Mouse (Mus musculus) heart, embryonic 10.5 days (tissue): ENCODE results near the gene Gm6096. TPM values are rescaled to one million over a fixed set of nuclear protein-coding genes. Genes with fewer than 3 reads are reported as not detected.
"Not testable (repeated sequence)": the region's sequence is repeated elsewhere in the genome, so short reads cannot be mapped to it uniquely, and the experiment has no call there.

ENCODE experiments used
- DNase-seq: peaks from one replicate; pipeline ENCODE4 v3.0.0-alpha.2; 2017; ENCODE audit warnings: low spot score
- H3K27ac ChIP-seq: fragments of 300-500 bp; sonication (generic); 2 replicates; pipeline ENCODE4 v1.5.1; 2016; ENCODE audit warnings: mild to moderate bottlenecking
- H3K27me3 ChIP-seq: fragments of 300-500 bp; sonication (generic); 2 replicates; pipeline ENCODE4 v1.6.1; 2016; ENCODE audit warnings: mild to moderate bottlenecking; ENCODE audit not compliant: poor library complexity, insufficient read depth, severe bottlenecking
- H3K36me3 ChIP-seq: fragments of 300-500 bp; sonication (generic); 2 replicates; pipeline ENCODE4 v1.6.1; 2016; ENCODE audit warnings: mild to moderate bottlenecking, moderate library complexity
- H3K4me1 ChIP-seq: fragments of 300-500 bp; sonication (generic); 2 replicates; pipeline ENCODE4 v1.6.1; 2016; ENCODE audit warnings: mild to moderate bottlenecking
- H3K4me3 ChIP-seq: fragments of 300-500 bp; sonication (generic); 2 replicates; pipeline ENCODE4 v1.5.1; 2016; ENCODE audit warnings: mild to moderate bottlenecking, moderate library complexity
- H3K9me3 ChIP-seq: fragments of 300-500 bp; sonication (generic); 2 replicates; pipeline ENCODE4 v1.6.1; 2016; ENCODE audit warnings: mild to moderate bottlenecking, moderate library complexity
- WGBS: fragments of 180-500 bp; shearing (Covaris S2); methylation state at CpG from one replicate; pipeline ENCODE4 v1.1.7; 2016; 5-methylcytosine and 5-hydroxymethylcytosine counted together
- polyA plus RNA-seq: library from polyadenylated mRNA; unstranded; fragments of >200 nt; fragmentation: Nextera tagmentation; extraction: Ambion mirVana; gene quantifications from 2 replicates; pipeline ENCODE4 v1.2.1, GENCODE M21; 2016

Gm6096 gene
- polyA plus RNA-seq: 0.57 TPM in 1 of 2 replicates, not detected in the other

DNA sequence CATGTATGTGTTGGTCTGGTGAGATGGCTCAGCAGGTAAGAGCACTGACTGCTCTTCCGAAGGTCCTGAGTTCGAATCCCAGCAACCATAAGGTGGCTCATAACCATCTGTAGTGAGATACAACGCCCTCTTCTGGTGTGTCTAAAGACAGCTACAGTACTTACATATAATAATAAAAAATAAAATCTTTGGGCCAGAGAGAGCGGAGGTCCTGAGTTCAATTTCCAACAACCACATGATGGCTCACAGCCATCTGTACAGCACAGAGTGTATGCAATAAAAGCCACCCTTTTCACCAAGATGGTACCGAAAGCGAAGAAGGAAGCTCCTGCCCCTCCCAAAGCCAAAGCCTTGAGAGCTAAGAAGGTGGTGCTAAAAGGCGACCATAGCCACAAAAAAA is at the start of gene Gm6096:
Gene Gm6096 (plus strand): TSS at position 301 of the 400 bp plus-strand sequence.
- Histone ChIP-seq H3K4me3 (no peak within 1 kb of the TSS), H3K27me3 (no peaks in the 10 kb centered on the region), H3K36me3 (peaks cover 78% of the 10 kb centered on the region), H3K4me1 (no peaks in the 10 kb centered on the region), H3K27ac (no peak within 1 kb of the TSS), H3K9me3 (no peaks in the 10 kb centered on the region)
- WGBS: 94% methylated on average over 7 of the region's 7 CpGs
- DNase-seq: no peak

DNA sequence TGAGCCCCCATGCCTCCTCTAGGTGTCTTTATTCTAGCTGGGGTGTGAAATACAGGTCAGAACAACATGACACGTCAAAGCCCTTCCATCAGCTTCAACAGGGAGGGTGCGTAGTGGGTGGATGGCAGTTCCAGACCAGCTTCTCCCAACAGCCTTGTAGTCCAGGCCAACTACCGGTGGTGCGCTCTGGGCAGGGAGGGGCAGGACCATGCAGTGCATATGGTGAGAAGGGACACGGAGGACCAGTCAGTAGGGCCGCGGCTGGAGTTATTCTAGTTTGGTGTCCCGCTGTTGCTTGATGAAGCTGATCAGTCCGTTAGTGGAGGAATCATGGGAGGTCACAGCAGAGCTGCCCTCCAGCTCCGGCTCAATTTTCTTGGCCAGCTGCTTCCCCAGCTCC is 48.7 kb upstream of the Gm6096 start:
- peaks cover 69% of the 10 kb centered on the region for H3K36me3 ChIP-seq
- H3K27me3 ChIP-seq, DNase-seq, H3K4me3 ChIP-seq, H3K9me3 ChIP-seq, H3K27ac ChIP-seq, H3K4me1 ChIP-seq: not testable (repeated sequence)
- WGBS: 95% methylated on average over 10 of the region's 10 CpGs

DNA sequence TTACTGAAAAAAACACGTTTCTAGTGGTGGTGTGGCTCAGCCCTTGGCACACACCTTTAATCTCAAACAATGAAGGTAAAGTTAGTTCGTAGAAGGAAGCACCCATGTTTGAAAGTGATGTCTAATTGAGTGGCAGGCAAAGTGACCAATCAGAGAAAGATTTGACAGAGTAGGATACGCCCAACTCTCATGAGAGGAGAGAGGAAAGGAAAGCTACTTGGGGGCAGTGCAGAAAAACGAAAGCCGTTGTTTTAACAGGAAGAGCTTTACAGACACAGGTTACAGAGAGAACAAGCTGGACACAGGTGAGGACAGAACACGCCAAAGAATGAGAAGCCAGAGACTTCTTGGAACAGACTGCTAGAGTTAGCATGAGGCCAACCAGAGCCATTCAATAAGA is 44.5 kb upstream of the Gm6096 start:
- 92% methylated on average over 6 of the region's 6 CpGs for WGBS
- no peaks in the 10 kb centered on the region for H3K9me3 ChIP-seq
- peaks cover 100% of the 10 kb centered on the region for H3K36me3 ChIP-seq
- 0 out of 2 replicates have a peak, but pooled peaks cover 3% of the 10 kb centered on the region for H3K4me1 ChIP-seq
- no peak overlapping the region for H3K4me3 ChIP-seq
- DNase-seq: no peak
- no peaks in the 10 kb centered on the region for H3K27me3 ChIP-seq
- no peak overlapping the region for H3K27ac ChIP-seq

GRCm38 (mm10) chr7:34208027-34208745 is 42.7 kb upstream of the Gm6096 start:
- H3K4me1 ChIP-seq: 0 out of 2 replicates have a peak, but pooled peaks cover 3% of the 10 kb centered on the region
- H3K4me3 ChIP-seq: no peak overlapping the region
- H3K36me3 ChIP-seq: peaks cover 100% of the 10 kb centered on the region
- H3K9me3 ChIP-seq: no peaks in the 10 kb centered on the region
- no peak for DNase-seq
- 93% methylated on average over 9 of the region's 9 CpGs for WGBS
- H3K27ac ChIP-seq: no peak overlapping the region
- H3K27me3 ChIP-seq: no peaks in the 10 kb centered on the region

- WGBS: 85% methylated on average over 7 of the region's 7 CpGs
- Histone ChIP-seq H3K36me3 (peaks cover 100% of the 10 kb centered on the region), H3K27ac (no peak overlapping the region)
Observed at GRCm38 (mm10) chr7:34213281-34213680, 37.6 kb upstream of the Gm6096 start.

DNA sequence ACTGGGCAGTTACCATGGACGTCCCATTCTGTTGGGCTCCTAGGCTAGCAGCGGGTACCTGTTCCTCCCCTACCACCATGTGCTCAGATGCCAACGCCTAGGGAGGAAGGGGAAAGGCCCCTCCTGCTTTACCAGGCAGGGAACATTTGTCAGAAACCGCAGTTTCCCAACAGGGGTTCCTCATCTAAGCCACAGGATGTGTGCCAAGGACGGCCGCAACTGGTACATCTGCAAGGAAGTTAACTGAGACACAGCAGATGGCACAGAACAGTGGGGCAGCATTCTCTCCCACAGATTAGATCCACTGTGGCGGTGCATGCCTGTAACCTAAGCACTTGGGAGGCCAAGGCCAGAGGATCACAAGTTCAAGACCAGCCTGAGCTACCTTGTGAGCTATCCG is 36.2 kb upstream of the Gm6096 start:
- no peaks in the 10 kb centered on the region for H3K27me3 ChIP-seq
- 90% methylated on average over 8 of the region's 8 CpGs for WGBS
- H3K4me3 ChIP-seq: no peak overlapping the region
- no peaks in the 10 kb centered on the region for H3K9me3 ChIP-seq
- no peak for DNase-seq
- no peak overlapping the region for H3K27ac ChIP-seq
- H3K4me1 ChIP-seq: 0 out of 2 replicates have a peak, but pooled peaks cover 3% of the 10 kb centered on the region
- H3K36me3 ChIP-seq: peaks cover 100% of the 10 kb centered on the region

More at GRCm38 (mm10) chr7:34213281-34213680, 37.6 kb upstream of the Gm6096 start:
- Histone ChIP-seq H3K9me3 (no peaks in the 10 kb centered on the region), H3K4me1 (0 out of 2 replicates have a peak, but pooled peaks cover 3% of the 10 kb centered on the region), H3K4me3 (no peak overlapping the region), H3K27me3 (no peaks in the 10 kb centered on the region)
- DNase-seq: no peak

GRCm38 (mm10) chr7:34215481-34215880 is 35.4 kb upstream of the Gm6096 start:
- peaks cover 100% of the 10 kb centered on the region for H3K36me3 ChIP-seq
- no peak overlapping the region for H3K4me3 ChIP-seq
- H3K4me1 ChIP-seq: 0 out of 2 replicates have a peak, but pooled peaks cover 3% of the 10 kb centered on the region
- H3K27ac ChIP-seq: no peak overlapping the region
- 87% methylated on average over 9 of the region's 9 CpGs for WGBS
- no peaks in the 10 kb centered on the region for H3K9me3 ChIP-seq
- DNase-seq: no peak
- H3K27me3 ChIP-seq: no peaks in the 10 kb centered on the region

DNA sequence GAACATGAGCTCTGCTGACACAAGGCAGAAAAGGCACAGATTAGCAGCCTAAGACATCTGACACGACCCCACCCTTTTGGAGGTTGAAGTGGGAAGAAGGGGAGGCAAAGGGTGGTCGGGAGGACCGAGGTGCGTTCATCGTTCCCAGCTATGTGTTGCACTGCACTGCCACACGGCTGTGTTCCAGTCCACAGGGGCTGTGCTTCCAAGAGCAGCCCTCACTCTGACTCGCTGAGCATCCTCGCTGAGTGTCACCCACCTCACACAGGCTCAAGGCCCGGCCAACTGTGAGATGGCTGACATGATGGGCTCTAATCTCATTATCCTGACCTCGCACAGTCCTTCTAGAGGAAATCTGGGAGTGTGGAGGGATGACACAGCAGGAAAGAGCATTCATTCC is 34.4 kb upstream of the Gm6096 start:
- no peak for DNase-seq

DNA sequence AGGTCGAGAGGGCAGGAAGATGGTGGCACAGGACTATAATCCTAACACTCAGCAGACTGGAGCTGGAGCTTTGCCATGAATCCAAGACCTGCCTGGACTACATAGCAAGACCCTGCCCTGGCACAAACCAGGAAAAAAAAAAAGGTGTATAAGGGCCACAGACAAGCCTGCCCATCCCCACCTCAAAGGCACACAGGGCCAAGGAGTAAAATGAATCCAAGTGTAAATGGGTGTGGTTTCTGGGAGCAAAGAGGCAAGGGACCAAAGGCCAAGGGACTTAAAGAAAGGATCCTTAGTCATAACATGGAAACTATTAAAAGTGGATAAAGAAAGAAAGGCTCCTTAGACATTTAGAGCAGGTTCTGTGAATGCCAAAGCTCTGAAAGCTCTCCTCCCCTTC is 32.3 kb upstream of the Gm6096 start:
- peaks cover 100% of the 10 kb centered on the region for H3K36me3 ChIP-seq
- no peak overlapping the region for H3K27ac ChIP-seq
- WGBS: 79% methylated on average over 1 of the region's 1 CpGs
- H3K27me3 ChIP-seq: no peaks in the 10 kb centered on the region
- no peaks in the 10 kb centered on the region for H3K4me1 ChIP-seq
- H3K4me3 ChIP-seq: no peak overlapping the region
- no peaks in the 10 kb centered on the region for H3K9me3 ChIP-seq
- no peak for DNase-seq

More for the DNA sequence above, 34.4 kb upstream of the Gm6096 start:
- no peaks in the 10 kb centered on the region for H3K9me3 ChIP-seq
- 90% methylated on average over 10 of the region's 10 CpGs for WGBS
- no peak overlapping the region for H3K4me3 ChIP-seq
- H3K27me3 ChIP-seq: no peaks in the 10 kb centered on the region
- H3K4me1 ChIP-seq: no peaks in the 10 kb centered on the region
- no peak overlapping the region for H3K27ac ChIP-seq
- H3K36me3 ChIP-seq: peaks cover 100% of the 10 kb centered on the region

DNA sequence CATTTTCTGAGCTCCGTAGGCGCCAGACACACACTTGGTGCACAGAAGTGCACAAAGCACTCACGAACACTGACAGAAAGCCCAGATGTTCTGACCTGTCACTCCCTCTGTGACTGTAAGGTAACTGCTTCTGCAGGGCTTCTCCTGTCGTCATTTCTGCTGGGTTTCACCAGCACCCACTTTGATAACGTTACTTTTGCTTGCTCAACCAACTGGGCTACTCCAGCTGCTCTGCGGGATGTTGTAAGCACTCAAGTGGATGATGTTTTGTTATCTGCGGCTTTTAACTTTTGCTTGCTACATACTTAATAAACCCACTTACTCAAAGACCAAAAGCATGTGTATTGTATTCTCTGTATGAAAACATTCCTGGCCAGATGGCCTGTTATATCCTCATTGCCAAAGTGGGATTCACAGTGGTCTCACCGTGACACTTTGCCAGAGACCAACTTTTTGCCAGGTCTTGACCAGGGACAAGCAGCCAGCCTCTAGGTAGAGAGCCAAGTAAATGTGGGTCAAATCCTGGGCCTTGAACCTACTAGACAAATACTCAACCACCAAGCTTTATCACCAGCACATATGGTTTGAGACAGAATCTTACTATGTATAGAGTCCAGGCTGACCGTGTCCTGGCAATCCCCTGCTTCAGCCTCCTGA is 29.1 kb upstream of the Gm6096 start:
- WGBS: 86% methylated on average over 9 of the region's 9 CpGs
- peaks cover 100% of the 10 kb centered on the region for H3K36me3 ChIP-seq
- no peak overlapping the region for H3K4me3 ChIP-seq

DNA sequence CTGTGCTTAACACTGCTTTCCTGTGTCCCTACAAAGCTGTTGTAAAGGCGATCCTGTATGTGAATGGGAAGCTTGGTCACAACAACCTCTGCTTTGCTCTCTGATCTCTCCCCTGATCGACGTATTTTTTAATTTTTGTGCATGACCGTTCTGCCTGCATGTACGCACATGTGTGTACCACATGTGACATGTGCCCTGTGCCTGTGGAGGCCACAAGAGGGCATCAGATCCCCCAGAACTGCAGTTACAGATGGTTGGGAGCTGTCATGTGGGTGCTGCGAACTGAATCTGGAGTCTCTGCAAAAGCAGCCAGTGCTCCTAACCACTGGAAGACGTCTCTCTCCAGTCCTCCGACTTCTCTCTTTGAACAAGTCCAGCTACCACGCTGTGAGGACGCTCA is 28.5 kb upstream of the Gm6096 start:
- Histone ChIP-seq H3K4me1 (peaks cover 14% of the 10 kb centered on the region), H3K36me3 (peaks cover 100% of the 10 kb centered on the region), H3K9me3 (no peaks in the 10 kb centered on the region), H3K27me3 (no peaks in the 10 kb centered on the region), H3K4me3 (no peak overlapping the region), H3K27ac (no peak overlapping the region)
- DNase-seq: no peak
- 91% methylated on average over 10 of the region's 10 CpGs for WGBS

More for the DNA sequence above, 29.1 kb upstream of the Gm6096 start:
- Histone ChIP-seq H3K27ac (no peak overlapping the region), H3K27me3 (no peaks in the 10 kb centered on the region), H3K4me1 (peaks cover 8% of the 10 kb centered on the region; the same call in 1 of the 2 replicates), H3K9me3 (no peaks in the 10 kb centered on the region)
- DNase-seq: no peak

GRCm38 (mm10) chr7:34224308-34224707 is 26.5 kb upstream of the Gm6096 start:
- Histone ChIP-seq H3K36me3 (peaks cover 96% of the 10 kb centered on the region), H3K27ac (no peak overlapping the region), H3K9me3 (no peaks in the 10 kb centered on the region), H3K27me3 (no peaks in the 10 kb centered on the region), H3K4me1 (peaks cover 34% of the 10 kb centered on the region), H3K4me3 (no peak overlapping the region)
- no peak for DNase-seq
- WGBS: 93% methylated on average over 6 of the region's 6 CpGs

DNA sequence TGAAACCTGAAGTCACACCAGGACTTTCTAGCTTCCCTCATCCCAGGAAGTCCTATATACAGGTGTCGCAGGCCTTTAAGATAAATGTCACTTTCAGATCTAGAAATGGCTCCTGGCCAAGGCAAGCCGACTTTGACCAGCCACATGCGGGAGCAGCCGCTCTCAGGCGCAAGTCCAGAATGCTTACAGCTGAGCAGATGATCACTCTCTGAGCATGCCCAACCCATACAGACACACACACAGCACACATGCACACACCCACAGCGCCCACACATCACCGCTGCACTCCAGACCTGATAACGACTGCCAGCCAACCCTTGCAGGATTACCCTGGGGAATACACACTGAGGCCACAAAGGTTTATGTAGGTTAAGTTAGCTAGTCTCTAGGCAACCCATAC is 24.8 kb upstream of the Gm6096 start:
- no peak for DNase-seq
- peaks cover 43% of the 10 kb centered on the region for H3K4me1 ChIP-seq
- peak overlapping the region; percentile 15; the same call in 1 of the 2 replicates for H3K4me3 ChIP-seq
- peaks cover 79% of the 10 kb centered on the region for H3K36me3 ChIP-seq
- no peaks in the 10 kb centered on the region for H3K27me3 ChIP-seq
- H3K27ac ChIP-seq: no peak overlapping the region
- 79% methylated on average over 8 of the region's 8 CpGs for WGBS
- H3K9me3 ChIP-seq: no peaks in the 10 kb centered on the region
